Mouse (Mus musculus): Measurements from ENCODE around the gene Prdx4.
"Not testable (repeated sequence)": the region's sequence is repeated elsewhere in the genome, so short reads cannot be mapped to it uniquely, and the experiment has no call there.

The Prdx4 gene

GRCm38 (mm10) chrX:155340654-155341053, at the start of gene Prdx4:
Prdx4 (minus strand) TSS chrX:155340754.
- in situ Hi-C loops (cut with MboI, MseI), result no loop called here

DNA sequence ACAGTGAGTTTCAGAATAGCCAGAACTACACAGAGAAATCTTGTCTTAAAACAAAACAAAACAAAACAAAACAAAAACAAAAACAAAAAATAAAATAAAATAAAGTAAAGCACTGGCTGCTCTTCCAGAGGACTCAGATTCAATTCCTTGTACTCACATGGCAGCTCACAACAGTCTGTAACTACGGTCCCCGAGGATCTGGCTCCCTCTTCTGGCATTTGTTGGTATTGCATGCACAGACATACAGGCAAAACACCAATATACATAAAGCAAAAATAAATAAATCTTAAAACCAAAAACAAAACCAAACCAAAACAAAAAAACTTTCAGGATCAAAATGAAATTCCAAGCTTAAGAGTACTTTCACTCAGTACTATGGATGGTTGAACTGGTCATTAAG, 36.0 kb upstream of the Prdx4 start:
- in situ Hi-C loops (cut with MboI, MseI), result no loop called here

- in situ Hi-C loops (cut with MboI, MseI), result no loop called here
Measured at GRCm38 (mm10) chrX:155375458-155375857, 34.9 kb upstream of the Prdx4 start.

GRCm38 (mm10) chrX:155370110-155370509, 29.6 kb upstream of the Prdx4 start:
- in situ Hi-C loops (cut with MboI, MseI), result not testable (repeated sequence)

- in situ Hi-C loops (cut with MboI, MseI), result no loop called here
Measured at GRCm38 (mm10) chrX:155365095-155365494, 24.5 kb upstream of the Prdx4 start.

DNA sequence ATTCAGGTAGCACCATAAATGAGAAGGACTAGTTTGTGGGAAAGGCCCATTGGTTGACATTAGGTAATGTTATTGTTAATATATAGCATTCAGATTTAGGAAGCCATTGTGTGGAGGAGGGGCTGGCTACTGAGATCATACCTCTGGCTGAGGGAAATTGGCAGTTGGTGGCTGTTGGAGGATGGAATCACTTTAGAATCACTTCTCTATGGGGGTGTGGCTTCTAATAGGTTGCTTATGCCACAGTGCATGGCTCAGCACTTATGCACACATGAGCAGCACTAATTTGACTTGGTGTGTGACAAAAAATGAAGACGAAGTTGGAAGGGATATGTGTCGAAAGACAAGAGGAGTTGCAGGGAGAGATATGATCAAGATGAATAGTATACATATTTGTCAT, 5.7 kb upstream of the Prdx4 start:
- in situ Hi-C loops (cut with MboI, MseI), result no loop called here

DNA sequence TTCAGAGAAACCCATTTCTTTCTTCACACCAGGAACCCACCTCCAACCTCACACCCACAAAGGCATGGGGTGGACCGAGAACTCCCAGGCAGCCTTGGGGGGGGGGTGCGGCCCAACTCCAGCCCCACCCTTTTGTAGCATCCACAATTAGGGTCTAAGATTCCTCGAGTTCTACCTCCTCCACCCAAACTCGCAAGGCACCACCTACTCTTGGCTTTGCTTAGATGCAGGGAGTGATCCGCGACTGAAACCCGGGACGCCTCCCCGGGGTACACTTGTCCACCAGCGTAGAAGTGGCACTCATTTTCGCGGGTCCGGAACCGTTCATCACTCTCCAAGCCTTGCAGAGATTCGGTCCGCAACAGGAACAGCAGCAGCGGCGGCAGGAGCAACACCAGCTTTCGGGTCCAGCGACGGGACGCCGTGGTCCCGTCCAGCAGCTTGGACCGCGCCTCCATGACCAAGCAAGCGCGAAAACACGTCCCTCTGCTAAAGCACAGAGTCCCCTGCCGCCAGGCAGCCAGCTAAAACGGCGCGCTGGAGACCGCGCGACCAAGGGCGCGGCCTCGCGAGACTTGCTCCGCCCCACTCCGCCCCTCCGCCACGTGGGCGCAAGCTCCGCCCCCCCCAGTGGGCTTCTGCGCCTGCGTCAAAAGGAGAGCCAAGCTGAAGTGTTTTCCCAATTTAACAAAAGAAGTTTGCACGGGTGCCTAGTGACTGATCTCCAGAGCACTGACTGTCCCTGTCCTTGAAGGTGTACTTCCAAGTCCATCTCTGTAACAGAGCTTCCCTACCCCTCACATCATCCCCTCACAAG, 2.4 kb downstream of the Prdx4 start:
- in situ Hi-C loops (cut with MboI, MseI), result no loop called here

DNA sequence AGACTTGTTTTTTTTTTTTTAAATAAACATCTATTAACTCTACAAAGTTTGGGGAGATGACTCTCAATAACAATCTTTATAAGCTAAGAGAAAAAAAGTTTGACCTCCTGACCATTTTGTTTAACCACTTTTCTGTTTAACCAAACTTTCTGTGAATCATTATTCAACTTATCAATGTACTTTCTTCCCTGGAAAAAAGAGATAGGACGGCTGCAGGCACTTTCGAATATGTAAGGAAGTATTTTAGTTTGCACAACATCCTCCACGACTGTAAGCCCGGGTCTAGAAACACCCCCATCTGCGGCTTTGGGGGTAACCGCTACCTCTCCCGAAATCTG, 3.0 kb downstream of the Prdx4 start:
- in situ Hi-C loops (cut with MboI, MseI), result no loop called here

GRCm38 (mm10) chrX:155318005-155318404, 22.5 kb downstream of the Prdx4 start:
- in situ Hi-C loops (cut with MboI, MseI), result no loop called here

DNA sequence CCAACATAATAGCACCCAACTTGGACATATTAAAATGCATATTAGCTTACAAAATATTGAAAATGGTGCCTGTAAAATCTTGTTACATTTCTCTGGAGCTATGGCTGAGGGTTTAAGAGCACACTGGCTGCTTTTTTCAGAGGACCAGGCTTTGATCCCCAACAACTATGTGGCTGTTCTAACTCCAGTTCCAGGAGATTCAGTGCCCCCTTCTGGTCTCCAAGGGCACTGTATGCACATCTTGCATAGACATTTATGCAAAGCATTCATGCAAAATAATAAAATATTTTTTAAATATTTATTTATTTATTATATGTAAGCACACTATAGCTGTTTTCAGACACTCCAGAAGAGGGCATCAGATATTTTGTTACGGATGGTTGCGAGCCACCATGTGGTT, 34.2 kb downstream of the Prdx4 start:
- in situ Hi-C loops (cut with MboI, MseI), result no loop called here

DNA sequence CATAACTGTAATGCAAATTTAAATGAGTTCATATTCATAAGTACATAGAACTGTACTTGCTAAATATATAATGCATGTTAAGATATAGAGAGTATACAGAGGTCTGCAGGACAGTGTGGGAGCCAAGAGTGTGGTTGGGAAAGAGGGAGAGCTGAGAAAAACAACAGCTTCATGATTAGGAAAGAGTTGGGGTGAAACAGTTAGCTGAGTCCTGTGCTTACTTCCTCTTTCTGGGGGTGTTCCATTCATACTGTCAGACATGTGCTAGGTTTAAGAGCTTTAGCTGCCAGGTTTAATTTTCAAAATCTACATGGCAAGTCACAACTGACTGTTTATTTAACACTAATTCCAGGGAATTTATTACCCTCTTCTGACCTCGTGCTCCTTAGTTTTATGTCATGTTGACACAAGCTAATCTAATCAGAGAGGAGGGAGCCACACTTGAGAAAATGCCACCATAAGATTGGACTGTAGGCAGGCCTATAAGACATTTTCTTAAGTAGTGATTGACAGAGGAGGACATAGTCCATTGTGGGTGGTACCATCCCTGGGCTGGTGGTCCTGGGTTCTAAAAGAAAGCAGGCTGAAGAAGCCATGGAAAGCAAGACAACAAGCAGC, 60.0 kb downstream of the Prdx4 start:
- in situ Hi-C loops (cut with MboI, MseI), result no loop called here

GRCm38 (mm10) chrX:155278483-155278882, 62.1 kb downstream of the Prdx4 start:
- in situ Hi-C loops (cut with MboI, MseI), result no loop called here

All from T-helper 2 cell (primary cell).